Mouse (Mus musculus): ENCODE data around the gene Limd2. TPM values are rescaled to one million over a fixed set of nuclear protein-coding genes. Genes with fewer than 3 reads are reported as not detected.

Limd2 gene
- polyA plus RNA-seq, 1 experiment from 2014 or later = 171 TPM

GRCm38 (mm10) chr11:106194155-106194541 lies 33.5 kb upstream of the Limd2 start:
- no peaks in the 10 kb centered on the region for H3K9me3 ChIP-seq (ENCODE audit: control insufficient read depth, low read length)
- H3K36me3 ChIP-seq (ENCODE audit: control insufficient read depth, insufficient read depth, low read length) = peaks cover 27% of the 10 kb centered on the region
- 39% methylated on average over 3 of the region's 3 CpGs for WGBS
- H3K27me3 ChIP-seq (ENCODE audit: control insufficient read depth, insufficient read depth, low read length) = no peaks in the 10 kb centered on the region
- peak overlapping the region; percentile 72 for H3K4me3 ChIP-seq (replicated peaks; ENCODE audit: low read depth, low read length)
- H3K27ac ChIP-seq (replicated peaks; ENCODE audit: low read depth, low read length) = peak overlapping the region; percentile 84
- peak overlapping the region; percentile 59; the same call in 1 of the 2 replicates for H3K9ac ChIP-seq (replicated peaks; ENCODE audit: low read length)
- H3K4me1 ChIP-seq (ENCODE audit: control insufficient read depth, insufficient read depth, low read length) = peaks cover 9% of the 10 kb centered on the region
- peak overlapping the region; percentile 51 for H3K4me2 ChIP-seq (ENCODE audit: low read length)
- ATAC-seq (ENCODE audit: low FRiP score, low TSS enrichment) = no peak
- DNase-seq = no peak

GRCm38 (mm10) chr11:106193371-106194154 lies 32.9 kb upstream of the Limd2 start:
- peaks cover 9% of the 10 kb centered on the region for H3K4me1 ChIP-seq (ENCODE audit: control insufficient read depth, insufficient read depth, low read length)
- H3K9me3 ChIP-seq (ENCODE audit: control insufficient read depth, low read length) = no peaks in the 10 kb centered on the region
- H3K27me3 ChIP-seq (ENCODE audit: control insufficient read depth, insufficient read depth, low read length) = no peaks in the 10 kb centered on the region
- DNase-seq (peak; percentile 99), ATAC-seq (ENCODE audit: low FRiP score, low TSS enrichment) (peak; percentile 95)
- H3K36me3 ChIP-seq (ENCODE audit: control insufficient read depth, insufficient read depth, low read length) = peaks cover 22% of the 10 kb centered on the region
- H3K9ac ChIP-seq (replicated peaks; ENCODE audit: low read length) = peak overlapping the region; percentile 71
- H3K4me2 ChIP-seq (ENCODE audit: low read length) = peak overlapping the region; percentile 51
- H3K27ac ChIP-seq (replicated peaks; ENCODE audit: low read depth, low read length) = peak overlapping the region; percentile 84
- H3K4me3 ChIP-seq (replicated peaks; ENCODE audit: low read depth, low read length) = peak overlapping the region; percentile 72
- WGBS = under 1% methylated on average over 44 of the region's 44 CpGs

GRCm38 (mm10) chr11:106192657-106193370 lies 32.2 kb upstream of the Limd2 start:
- Histone ChIP-seq H3K36me3 (ENCODE audit: control insufficient read depth, insufficient read depth, low read length) (peaks cover 14% of the 10 kb centered on the region; the same call in 1 of the 2 replicates), H3K9me3 (ENCODE audit: control insufficient read depth, low read length) (no peaks in the 10 kb centered on the region), H3K27me3 (ENCODE audit: control insufficient read depth, insufficient read depth, low read length) (no peaks in the 10 kb centered on the region), H3K4me1 (ENCODE audit: control insufficient read depth, insufficient read depth, low read length) (peaks cover 9% of the 10 kb centered on the region), H3K27ac (replicated peaks; ENCODE audit: low read depth, low read length) (peak overlapping the region; percentile 84), H3K9ac (replicated peaks; ENCODE audit: low read length) (peak overlapping the region; percentile 71), H3K4me3 (replicated peaks; ENCODE audit: low read depth, low read length) (peak overlapping the region; percentile 72), H3K4me2 (ENCODE audit: low read length) (peak overlapping the region; percentile 51)
- DNase-seq (no peak), ATAC-seq (ENCODE audit: low FRiP score, low TSS enrichment) (0 out of 2 replicates have a peak, but pooled peaks have one; percentile 4)
- 13% methylated on average over 19 of the region's 19 CpGs for WGBS

- no peak for ATAC-seq (ENCODE audit: low FRiP score, low TSS enrichment)
- H3K4me3 ChIP-seq (replicated peaks; ENCODE audit: low read depth, low read length) = peak overlapping the region; percentile 72; the same call in 1 of the 2 replicates
These were observed 31.6 kb upstream of the Limd2 start for GRCm38 (mm10) chr11:106192241-106192640.

GRCm38 (mm10) chr11:106191716-106192115 lies 31.1 kb upstream of the Limd2 start:
- no peak for ATAC-seq (ENCODE audit: low FRiP score, low TSS enrichment)
- H3K27me3 ChIP-seq (ENCODE audit: control insufficient read depth, insufficient read depth, low read length) = no peaks in the 10 kb centered on the region
- no peak overlapping the region for H3K27ac ChIP-seq (replicated peaks; ENCODE audit: low read depth, low read length)
- no peak overlapping the region for H3K4me3 ChIP-seq (replicated peaks; ENCODE audit: low read depth, low read length)
- no peaks in the 10 kb centered on the region for H3K9me3 ChIP-seq (ENCODE audit: control insufficient read depth, low read length)
- no peak overlapping the region for H3K4me2 ChIP-seq (ENCODE audit: low read length)
- 98% methylated on average over 3 of the region's 3 CpGs for WGBS
- no peak for DNase-seq
- H3K36me3 ChIP-seq (ENCODE audit: control insufficient read depth, insufficient read depth, low read length) = peaks cover 4% of the 10 kb centered on the region; the same call in 1 of the 2 replicates
- H3K9ac ChIP-seq (replicated peaks; ENCODE audit: low read length) = no peak overlapping the region
- peaks cover 9% of the 10 kb centered on the region for H3K4me1 ChIP-seq (ENCODE audit: control insufficient read depth, insufficient read depth, low read length)

More at GRCm38 (mm10) chr11:106192241-106192640, 31.6 kb upstream of the Limd2 start:
- Histone ChIP-seq H3K9me3 (ENCODE audit: control insufficient read depth, low read length) (no peaks in the 10 kb centered on the region), H3K27me3 (ENCODE audit: control insufficient read depth, insufficient read depth, low read length) (no peaks in the 10 kb centered on the region), H3K36me3 (ENCODE audit: control insufficient read depth, insufficient read depth, low read length) (peaks cover 8% of the 10 kb centered on the region; the same call in 1 of the 2 replicates), H3K4me1 (ENCODE audit: control insufficient read depth, insufficient read depth, low read length) (peaks cover 9% of the 10 kb centered on the region), H3K4me2 (ENCODE audit: low read length) (peak overlapping the region; percentile 51), H3K9ac (replicated peaks; ENCODE audit: low read length) (no peak overlapping the region), H3K27ac (replicated peaks; ENCODE audit: low read depth, low read length) (no peak overlapping the region)
- 89% methylated on average over 5 of the region's 5 CpGs for WGBS
- DNase-seq = no peak

GRCm38 (mm10) chr11:106187326-106187725 lies 26.7 kb upstream of the Limd2 start:
- no peak for ATAC-seq (ENCODE audit: low FRiP score, low TSS enrichment)
- H3K27me3 ChIP-seq (ENCODE audit: control insufficient read depth, insufficient read depth, low read length) = no peaks in the 10 kb centered on the region
- peaks cover 2% of the 10 kb centered on the region for H3K4me1 ChIP-seq (ENCODE audit: control insufficient read depth, insufficient read depth, low read length)
- H3K4me3 ChIP-seq (replicated peaks; ENCODE audit: low read depth, low read length) = no peak overlapping the region
- no peak overlapping the region for H3K4me2 ChIP-seq (ENCODE audit: low read length)
- H3K9me3 ChIP-seq (ENCODE audit: control insufficient read depth, low read length) = no peaks in the 10 kb centered on the region
- no peak for DNase-seq
- no peak overlapping the region for H3K27ac ChIP-seq (replicated peaks; ENCODE audit: low read depth, low read length)
- H3K36me3 ChIP-seq (ENCODE audit: control insufficient read depth, insufficient read depth, low read length) = peaks cover 25% of the 10 kb centered on the region; the same call in 1 of the 2 replicates
- no peak overlapping the region for H3K9ac ChIP-seq (replicated peaks; ENCODE audit: low read length)
- 97% methylated on average over 4 of the region's 4 CpGs for WGBS

GRCm38 (mm10) chr11:106180449-106180801 lies 19.8 kb upstream of the Limd2 start:
- no peak overlapping the region for H3K4me3 ChIP-seq (replicated peaks; ENCODE audit: low read depth, low read length)
- ATAC-seq (ENCODE audit: low FRiP score, low TSS enrichment) (no peak), DNase-seq (no peak)
- H3K4me2 ChIP-seq (ENCODE audit: low read length) = no peak overlapping the region
- H3K4me1 ChIP-seq (ENCODE audit: control insufficient read depth, insufficient read depth, low read length) = no peaks in the 10 kb centered on the region
- no peaks in the 10 kb centered on the region for H3K9me3 ChIP-seq (ENCODE audit: control insufficient read depth, low read length)
- 93% methylated on average over 2 of the region's 2 CpGs for WGBS
- no peaks in the 10 kb centered on the region for H3K27me3 ChIP-seq (ENCODE audit: control insufficient read depth, insufficient read depth, low read length)
- H3K9ac ChIP-seq (replicated peaks; ENCODE audit: low read length) = no peak overlapping the region
- peaks cover 35% of the 10 kb centered on the region; the same call in 1 of the 2 replicates for H3K36me3 ChIP-seq (ENCODE audit: control insufficient read depth, insufficient read depth, low read length)
- no peak overlapping the region for H3K27ac ChIP-seq (replicated peaks; ENCODE audit: low read depth, low read length)

- no peak overlapping the region for H3K4me2 ChIP-seq (ENCODE audit: low read length)
- WGBS = 88% methylated on average over 7 of the region's 7 CpGs
- H3K9ac ChIP-seq (replicated peaks; ENCODE audit: low read length) = no peak overlapping the region
- DNase-seq (no peak), ATAC-seq (ENCODE audit: low FRiP score, low TSS enrichment) (no peak)
- H3K36me3 ChIP-seq (ENCODE audit: control insufficient read depth, insufficient read depth, low read length) = peaks cover 29% of the 10 kb centered on the region; the same call in 1 of the 2 replicates
- H3K9me3 ChIP-seq (ENCODE audit: control insufficient read depth, low read length) = no peaks in the 10 kb centered on the region
- H3K27me3 ChIP-seq (ENCODE audit: control insufficient read depth, insufficient read depth, low read length) = no peaks in the 10 kb centered on the region
- H3K27ac ChIP-seq (replicated peaks; ENCODE audit: low read depth, low read length) = no peak overlapping the region
- H3K4me3 ChIP-seq (replicated peaks; ENCODE audit: low read depth, low read length) = no peak overlapping the region
- H3K4me1 ChIP-seq (ENCODE audit: control insufficient read depth, insufficient read depth, low read length) = no peaks in the 10 kb centered on the region
These were observed 19.2 kb upstream of the Limd2 start for GRCm38 (mm10) chr11:106179711-106180448.

All from midbrain, embryonic 14.5 days (tissue).